Mouse (Mus musculus) bone marrow, adult 2 months (tissue): ENCODE measurements at regions not wholly inside any gene's neighbourhood (a gene's known extent, or its start where the extent isn't known, plus 50 kb on each side); places are given as distances from the start of the nearest gene placed in this dataset.

ENCODE experiments used
- CTCF ChIP-seq: fragments of 200-500 bp; IDR thresholded peaks from 2 replicates; pipeline ENCODE4 v1.5.1; 2011; ENCODE audit warnings: low read length, control low read depth; ENCODE audit not compliant: control insufficient read depth, insufficient read depth
- POLR2A ChIP-seq: fragments of 200-500 bp; IDR thresholded peaks from 2 replicates; pipeline ENCODE4 v1.6.1; 2011; ENCODE audit warnings: low read depth, mild to moderate bottlenecking, control low read depth, low read length, borderline replicate concordance; ENCODE audit not compliant: control insufficient read depth

- TF ChIP-seq CTCF (no peak), POLR2A (no peak)
Measured at GRCm38 (mm10) chr3:35178759-35179440, 528.7 kb downstream of the Sox2 start.
